Mouse (Mus musculus): ENCODE measurements around the gene Defa37.
"Not testable (repeated sequence)": the region's sequence is repeated elsewhere in the genome, so short reads cannot be mapped to it uniquely, and the experiment has no call there.

Defa37 gene

GRCm38 (mm10) chr8:21565086-21565485 is at the start of gene Defa37:
TSS of gene Defa37 (plus strand) at chr8:21565386.
- not testable (repeated sequence) for DNase-seq

- not testable (repeated sequence) for DNase-seq
Measured at GRCm38 (mm10) chr8:21528732-21529131, 36.5 kb upstream of the Defa37 start, which contains the start of gene Defa32. TSS of gene Defa32 (plus strand) at chr8:21529032.

GRCm38 (mm10) chr8:21582706-21583105 is 17.5 kb downstream of the Defa37 start, which contains the start of gene Defa28:
TSS of gene Defa28 (plus strand) at chr8:21583006.
- not testable (repeated sequence) for DNase-seq

GRCm38 (mm10) chr8:21594408-21594807 is 29.2 kb downstream of the Defa37 start, which contains the start of gene Gm7861:
TSS of gene Gm7861 (minus strand) at chr8:21594508.
- DNase-seq = not testable (repeated sequence)
